Mouse (Mus musculus) megakaryocyte, embryonic 14.5 days (primary cell): ENCODE results near the gene Sec14l3.

ENCODE experiments used
- FLI1 ChIP-seq: IDR thresholded peaks from 2 replicates; pipeline ENCODE4 v1.6.1; 2012; ENCODE audit warnings: low read length, inconsistent platforms, mixed read lengths
- GATA1 ChIP-seq: IDR thresholded peaks from 3 replicates; pipeline ENCODE4 v1.6.1; 2012; ENCODE audit warnings: mixed read lengths, low read length, inconsistent platforms, borderline replicate concordance

DNA sequence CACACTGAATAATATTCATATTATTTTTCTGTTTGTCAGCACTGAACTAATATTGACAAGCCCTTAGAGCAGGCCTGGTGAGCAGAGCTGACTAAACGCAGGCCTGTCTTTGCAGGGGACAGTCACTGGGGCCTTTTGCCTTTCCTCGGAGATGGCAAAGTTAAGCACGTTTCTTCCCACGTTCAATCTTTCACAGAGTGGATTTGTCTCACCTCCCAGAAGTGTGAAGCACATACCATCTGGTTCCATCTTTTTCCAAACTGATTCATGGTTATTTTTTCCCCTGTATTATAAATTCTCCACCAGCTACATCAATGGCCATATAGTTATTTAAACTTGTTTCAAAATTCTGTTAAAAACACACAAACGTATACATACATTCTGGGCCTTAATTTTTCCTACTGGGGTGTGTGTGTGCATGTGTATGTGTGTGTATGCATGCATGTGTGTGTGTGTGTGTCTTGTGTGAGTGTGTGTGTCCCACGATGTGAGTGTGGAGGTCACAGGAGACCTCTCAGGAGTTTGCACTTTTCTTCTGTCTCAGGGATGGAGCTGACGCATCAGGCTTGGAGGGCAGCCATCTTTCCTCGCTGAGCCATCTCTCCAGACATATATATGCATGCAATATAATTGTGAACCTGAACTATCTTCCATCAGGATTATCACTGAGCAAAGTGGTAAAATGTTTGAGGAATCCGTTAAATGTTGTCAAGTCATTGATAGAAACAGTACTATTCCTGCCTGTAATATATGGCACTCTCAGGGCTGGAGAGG is 36.9 kb upstream of the Sec14l3 start:
- no peak for TF ChIP-seq GATA1
- no peak for TF ChIP-seq FLI1
